Mouse (Mus musculus): ENCODE results near the gene Aifm2.

DNA sequence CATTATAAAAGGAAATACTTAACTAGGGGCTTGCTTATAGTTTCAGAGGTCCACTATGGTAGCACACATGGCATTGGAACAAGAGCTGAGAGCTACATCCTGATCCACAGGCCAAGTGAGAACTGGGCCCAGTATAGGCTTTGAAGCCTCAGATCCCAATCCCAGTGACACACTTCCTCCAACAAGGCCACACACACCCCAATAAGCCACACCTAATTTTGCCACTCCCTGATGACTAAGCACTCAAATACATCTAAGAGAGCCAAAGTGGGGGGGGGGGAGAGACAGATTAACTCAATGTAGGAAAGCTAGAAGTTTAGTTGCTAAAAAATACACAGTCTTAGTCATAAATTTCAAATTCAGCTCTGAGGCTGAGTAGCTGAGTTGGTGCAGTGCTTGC, 45.2 kb upstream of the Aifm2 start:
- TF ChIP-seq CTCF (IDR thresholded peaks at IDR 0.05; ENCODE audit: low read depth) (no peak), EP300 (IDR thresholded peaks at IDR 0.05; ENCODE audit: low read depth) (no peak)
